Mouse (Mus musculus): ENCODE measurements at regions not wholly inside any gene's neighbourhood (a gene's known extent, or its start where the extent isn't known, plus 50 kb on each side); places are given as distances from the start of the nearest gene placed in this dataset.

DNA sequence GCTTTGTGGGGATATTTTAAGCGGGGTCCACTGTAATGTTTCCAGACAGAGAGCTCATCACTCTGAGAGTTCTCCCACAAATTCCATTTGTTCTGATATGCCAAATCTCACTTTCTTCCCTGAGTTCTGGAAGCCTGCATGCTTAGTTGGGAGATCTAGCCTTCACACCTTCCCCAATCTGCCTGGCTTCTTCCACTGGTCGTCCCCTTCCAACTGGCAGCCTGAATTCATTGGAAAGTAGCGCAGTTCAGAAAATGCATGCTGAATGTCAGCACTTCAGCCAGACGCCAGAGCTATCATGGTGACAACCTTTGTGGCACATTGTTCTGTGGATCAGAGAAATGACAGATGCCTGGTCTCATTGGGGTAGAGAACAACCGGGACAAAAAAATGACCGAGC, 667.2 kb downstream of the Pdcd6ip start:
- no peak for DNase-seq (ENCODE audit: low spot score)
- H3K36me3 ChIP-seq: no peaks in the 10 kb centered on the region
- H3K9me3 ChIP-seq (replicated peaks): no peaks in the 10 kb centered on the region
- H3K27ac ChIP-seq: no peak overlapping the region
- 88% methylated on average over 6 of the region's 6 CpGs for WGBS
- no peak overlapping the region for H3K4me3 ChIP-seq
- H3K4me1 ChIP-seq: no peaks in the 10 kb centered on the region
- H3K27me3 ChIP-seq (ENCODE audit: low read depth, poor library complexity, severe bottlenecking): no peaks in the 10 kb centered on the region

DNA sequence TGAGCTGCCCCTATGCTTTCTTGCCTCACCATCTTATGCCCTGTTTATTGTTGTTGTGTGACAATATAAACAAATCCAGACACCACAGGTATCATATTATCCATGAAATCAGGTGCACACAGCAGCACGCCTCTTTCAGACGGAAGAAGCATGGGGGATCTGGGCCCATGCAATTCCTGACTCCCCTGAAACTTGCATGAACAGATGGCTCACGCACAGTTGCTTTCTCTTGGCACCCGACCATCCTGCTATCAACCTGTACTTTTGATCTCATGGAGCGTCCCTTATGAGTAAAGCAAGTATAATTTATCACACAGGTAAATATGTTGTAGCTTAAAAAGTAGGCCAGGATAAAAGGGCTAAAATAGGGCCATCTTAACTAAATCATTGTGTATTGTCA, 674.1 kb downstream of the Pdcd6ip start:
- no peak for DNase-seq (ENCODE audit: low spot score)
- H3K4me3 ChIP-seq: no peak overlapping the region
- no peak overlapping the region for H3K27ac ChIP-seq
- no peaks in the 10 kb centered on the region for H3K36me3 ChIP-seq
- no peaks in the 10 kb centered on the region for H3K4me1 ChIP-seq
- WGBS: 89% methylated on average over 5 of the region's 5 CpGs
- no peaks in the 10 kb centered on the region for H3K27me3 ChIP-seq (ENCODE audit: low read depth, poor library complexity, severe bottlenecking)
- H3K9me3 ChIP-seq (replicated peaks): no peaks in the 10 kb centered on the region

DNA sequence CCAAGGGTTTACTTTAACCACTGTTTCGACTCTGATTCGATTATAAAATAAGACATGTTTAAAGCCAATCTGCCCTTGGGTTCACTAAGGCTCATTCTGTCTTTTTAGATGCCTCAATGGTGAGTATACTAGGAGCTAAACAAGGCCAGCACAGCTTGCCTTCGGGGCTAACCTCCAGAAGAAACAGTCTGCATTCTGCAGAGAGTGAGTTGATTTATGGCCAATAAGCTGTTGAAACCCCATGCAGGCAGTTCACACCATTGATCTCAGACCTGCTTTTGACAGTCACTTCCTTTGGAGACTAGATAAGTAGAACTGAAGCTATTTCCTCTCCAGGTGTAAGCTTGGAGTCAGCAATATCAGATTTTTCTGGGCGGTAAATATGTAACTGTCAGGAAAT, 679.0 kb downstream of the Pdcd6ip start:
- Histone ChIP-seq H3K27me3 (ENCODE audit: low read depth, poor library complexity, severe bottlenecking) (no peaks in the 10 kb centered on the region), H3K9me3 (replicated peaks) (no peaks in the 10 kb centered on the region), H3K4me3 (no peak overlapping the region), H3K27ac (no peak overlapping the region), H3K36me3 (no peaks in the 10 kb centered on the region), H3K4me1 (no peaks in the 10 kb centered on the region)
- 75% methylated on average over 4 of the region's 4 CpGs for WGBS
- DNase-seq (ENCODE audit: low spot score): no peak

DNA sequence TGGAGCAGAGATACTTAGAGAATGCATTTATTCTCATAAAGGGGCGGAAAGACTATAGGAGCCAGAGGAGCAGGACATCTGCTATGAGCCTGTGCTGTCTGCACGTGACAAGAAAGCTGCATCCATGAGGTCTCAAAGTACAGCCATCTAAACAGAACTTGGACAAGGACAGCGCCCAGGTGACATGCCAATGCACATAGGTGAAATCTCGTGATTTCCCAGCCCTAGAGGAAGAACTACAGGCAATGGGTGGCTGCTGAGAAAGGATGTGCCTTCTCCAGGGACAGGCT, 681.2 kb downstream of the Pdcd6ip start:
- DNase-seq (ENCODE audit: low spot score): no peak
- H3K36me3 ChIP-seq: no peaks in the 10 kb centered on the region
- H3K4me1 ChIP-seq: no peaks in the 10 kb centered on the region
- no peak overlapping the region for H3K27ac ChIP-seq
- no peaks in the 10 kb centered on the region for H3K27me3 ChIP-seq (ENCODE audit: low read depth, poor library complexity, severe bottlenecking)
- H3K9me3 ChIP-seq (replicated peaks): no peaks in the 10 kb centered on the region
- WGBS: 76% methylated on average over 4 of the region's 4 CpGs
- H3K4me3 ChIP-seq: no peak overlapping the region

DNA sequence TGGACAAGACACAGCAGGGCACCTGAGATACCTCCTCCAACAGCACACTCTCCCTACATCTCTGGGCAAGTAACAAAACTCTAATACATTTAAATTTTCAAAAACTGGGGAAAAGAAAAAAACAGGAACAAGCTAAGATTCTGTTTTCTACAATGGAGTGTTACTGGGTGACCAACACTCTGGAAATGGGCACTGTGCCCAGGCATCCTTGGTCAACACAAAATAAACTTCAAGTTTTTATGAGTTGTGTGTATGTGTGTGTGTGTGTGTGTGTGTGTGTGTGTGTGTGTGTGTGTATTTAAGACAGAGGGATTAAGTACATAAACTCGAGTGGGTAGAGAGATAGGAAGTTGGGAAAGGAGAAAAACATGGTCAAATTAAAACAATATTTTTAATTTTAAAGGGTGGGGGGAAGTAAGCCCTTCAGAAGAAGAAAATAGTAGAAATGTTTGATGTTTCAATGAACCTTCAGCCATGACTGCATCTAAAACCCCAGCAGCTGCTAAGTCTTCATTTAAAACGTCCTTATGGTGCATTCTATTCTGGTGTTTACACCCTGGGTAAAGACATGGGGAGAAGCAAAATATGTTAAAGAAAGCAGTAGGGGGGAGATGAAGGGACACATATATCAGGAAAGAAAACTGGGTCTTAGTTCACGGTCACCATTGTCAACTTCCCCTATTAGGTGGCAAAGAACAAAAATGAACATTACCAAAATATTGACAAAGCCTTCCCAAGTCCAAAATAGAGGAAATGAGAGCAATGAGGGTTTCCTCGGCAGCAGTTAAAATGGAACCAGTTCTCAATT, 681.8 kb downstream of the Pdcd6ip start:
- no peak for DNase-seq (ENCODE audit: low spot score)
- no peak overlapping the region for H3K27ac ChIP-seq
- H3K36me3 ChIP-seq: no peaks in the 10 kb centered on the region
- no peak overlapping the region for H3K4me3 ChIP-seq
- WGBS: 83% methylated on average over 4 of the region's 4 CpGs
- no peaks in the 10 kb centered on the region for H3K4me1 ChIP-seq
- no peaks in the 10 kb centered on the region for H3K9me3 ChIP-seq (replicated peaks)
- H3K27me3 ChIP-seq (ENCODE audit: low read depth, poor library complexity, severe bottlenecking): no peaks in the 10 kb centered on the region

DNA sequence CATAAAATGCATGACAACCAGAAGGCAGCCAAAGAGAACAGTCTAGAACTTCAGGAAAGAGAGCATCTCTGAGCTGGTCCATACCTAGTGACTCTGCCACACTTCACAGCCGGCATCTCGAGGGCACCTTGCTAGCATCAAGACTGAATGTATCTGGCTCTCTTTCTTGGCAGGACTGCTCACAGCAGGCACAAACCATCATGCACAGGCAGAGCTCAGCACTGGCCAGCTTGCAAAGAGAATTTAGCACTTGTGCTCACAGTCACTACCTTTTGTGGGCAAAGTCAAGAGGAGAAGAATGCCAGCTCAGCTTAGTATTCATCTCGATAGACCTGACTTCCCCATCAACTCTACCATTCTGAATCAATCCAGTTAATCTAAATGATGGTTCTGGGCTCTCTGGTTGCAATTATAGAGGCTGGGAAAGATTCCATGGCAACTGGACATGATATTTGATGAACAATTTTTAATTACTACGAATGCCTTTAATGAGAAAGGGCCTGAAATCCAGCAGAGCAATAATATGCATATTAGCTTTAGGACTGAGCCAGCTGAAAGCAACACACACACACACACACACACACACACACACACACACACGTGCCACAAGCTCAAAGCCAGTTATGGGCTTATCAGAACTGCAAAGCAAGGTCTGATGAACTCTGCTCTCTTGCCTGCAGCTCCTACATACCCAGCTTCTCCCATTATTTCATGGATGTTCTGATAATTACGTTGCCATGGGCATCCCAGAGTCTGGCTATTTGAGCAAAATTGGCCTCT, 686.0 kb downstream of the Pdcd6ip start:
- no peak for DNase-seq (ENCODE audit: low spot score)
- 83% methylated on average over 6 of the region's 6 CpGs for WGBS
- Histone ChIP-seq H3K9me3 (replicated peaks) (no peaks in the 10 kb centered on the region), H3K4me1 (no peaks in the 10 kb centered on the region), H3K36me3 (no peaks in the 10 kb centered on the region), H3K4me3 (no peak overlapping the region), H3K27ac (no peak overlapping the region), H3K27me3 (ENCODE audit: low read depth, poor library complexity, severe bottlenecking) (no peaks in the 10 kb centered on the region)

DNA sequence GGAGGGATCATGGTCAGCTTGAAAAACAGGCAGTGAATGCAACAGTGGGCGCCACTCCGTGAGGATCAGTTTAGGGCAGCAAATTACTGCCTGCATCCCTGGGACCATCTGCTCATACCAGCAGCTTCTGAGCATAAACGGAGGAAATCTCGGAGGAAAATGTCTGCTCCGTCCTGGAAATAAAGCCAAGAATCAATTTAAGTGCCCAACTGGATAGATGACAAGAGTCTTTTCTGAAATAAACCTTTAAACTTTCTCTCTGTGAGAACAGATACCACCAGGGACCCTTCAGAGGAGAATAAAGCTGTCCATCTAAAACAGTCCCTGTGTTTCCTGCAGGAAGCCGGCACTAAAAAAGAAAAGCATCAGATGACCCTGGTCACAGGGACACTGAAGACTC, 688.5 kb downstream of the Pdcd6ip start:
- DNase-seq (ENCODE audit: low spot score): no peak
- Histone ChIP-seq H3K4me3 (no peak overlapping the region), H3K36me3 (no peaks in the 10 kb centered on the region), H3K4me1 (no peaks in the 10 kb centered on the region), H3K27ac (no peak overlapping the region), H3K27me3 (ENCODE audit: low read depth, poor library complexity, severe bottlenecking) (no peaks in the 10 kb centered on the region), H3K9me3 (replicated peaks) (no peaks in the 10 kb centered on the region)
- 76% methylated on average over 6 of the region's 6 CpGs for WGBS

DNA sequence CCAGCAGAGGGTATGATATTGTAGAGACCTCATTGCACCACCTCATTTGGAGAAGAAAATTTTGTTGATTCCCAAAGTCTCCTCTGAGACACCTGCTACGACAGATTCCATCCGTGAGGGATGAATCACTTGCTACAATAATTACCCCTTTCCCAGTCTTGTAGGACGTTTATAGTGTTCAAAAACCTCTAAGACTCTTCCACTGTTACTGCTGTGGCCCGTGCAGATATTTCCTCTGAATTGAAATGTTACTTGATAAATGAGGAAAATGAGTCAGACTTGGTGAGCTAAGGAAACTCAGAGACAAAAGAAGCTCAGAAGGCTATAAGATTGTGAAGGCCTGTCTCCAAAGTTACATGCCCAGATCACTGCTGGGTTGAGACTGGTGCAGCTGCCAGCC, 700.0 kb downstream of the Pdcd6ip start:
- H3K36me3 ChIP-seq: no peaks in the 10 kb centered on the region
- no peak overlapping the region for H3K4me3 ChIP-seq
- H3K27me3 ChIP-seq (ENCODE audit: low read depth, poor library complexity, severe bottlenecking): no peaks in the 10 kb centered on the region
- H3K9me3 ChIP-seq (replicated peaks): no peaks in the 10 kb centered on the region
- 75% methylated on average over 4 of the region's 4 CpGs for WGBS
- H3K27ac ChIP-seq: no peak overlapping the region
- H3K4me1 ChIP-seq: no peaks in the 10 kb centered on the region
- no peak for DNase-seq (ENCODE audit: low spot score)

DNA sequence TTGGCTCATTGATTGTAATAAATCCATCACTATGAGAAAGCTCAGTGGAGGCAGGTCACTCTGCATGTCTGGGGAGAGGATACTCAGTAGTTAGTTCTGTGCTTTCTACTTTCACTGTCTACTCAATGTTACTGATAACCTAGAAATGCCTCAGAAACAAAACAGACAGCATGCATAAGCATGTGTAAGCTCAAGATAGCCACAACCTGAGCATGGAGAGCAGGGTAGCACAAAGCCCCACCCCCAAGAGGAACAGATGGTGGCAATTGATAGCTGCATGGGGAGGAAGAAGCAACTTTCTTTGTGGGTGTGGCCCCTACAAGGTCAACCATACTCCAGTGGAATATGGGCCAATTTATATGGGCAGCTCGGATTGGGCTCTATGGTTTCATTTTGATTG, 711.9 kb downstream of the Pdcd6ip start:
- 89% methylated on average over 1 of the region's 1 CpGs for WGBS
- Histone ChIP-seq H3K36me3 (no peaks in the 10 kb centered on the region), H3K27ac (no peak overlapping the region), H3K4me3 (no peak overlapping the region), H3K27me3 (ENCODE audit: low read depth, poor library complexity, severe bottlenecking) (no peaks in the 10 kb centered on the region), H3K4me1 (0 out of 2 replicates have a peak, but pooled peaks cover 5% of the 10 kb centered on the region), H3K9me3 (replicated peaks) (no peaks in the 10 kb centered on the region)
- DNase-seq (ENCODE audit: low spot score): no peak

DNA sequence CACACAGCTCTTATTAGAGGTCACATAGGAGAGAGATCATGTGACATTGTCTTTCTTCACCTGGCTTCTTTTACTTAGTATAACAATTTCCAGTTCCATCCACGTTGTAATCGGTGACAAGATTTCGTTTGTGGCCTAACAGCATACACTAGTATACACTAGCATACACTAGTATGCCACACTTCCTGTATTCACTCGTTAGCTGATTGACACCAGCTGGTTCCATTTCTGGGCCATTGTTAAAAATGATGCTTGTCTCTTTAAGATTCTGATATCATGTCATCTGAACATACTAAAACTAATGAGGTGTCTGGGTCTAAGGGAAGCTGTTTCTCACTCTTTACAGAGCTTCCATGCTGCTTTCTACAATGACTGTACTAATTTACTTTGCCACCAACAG, 713.3 kb downstream of the Pdcd6ip start:
- no peaks in the 10 kb centered on the region for H3K36me3 ChIP-seq
- H3K9me3 ChIP-seq (replicated peaks): no peaks in the 10 kb centered on the region
- DNase-seq (ENCODE audit: low spot score): no peak
- 79% methylated on average over 4 of the region's 4 CpGs for WGBS
- H3K27ac ChIP-seq: no peak overlapping the region
- no peak overlapping the region for H3K4me3 ChIP-seq
- H3K4me1 ChIP-seq: 0 out of 2 replicates have a peak, but pooled peaks cover 5% of the 10 kb centered on the region
- no peaks in the 10 kb centered on the region for H3K27me3 ChIP-seq (ENCODE audit: low read depth, poor library complexity, severe bottlenecking)

DNA sequence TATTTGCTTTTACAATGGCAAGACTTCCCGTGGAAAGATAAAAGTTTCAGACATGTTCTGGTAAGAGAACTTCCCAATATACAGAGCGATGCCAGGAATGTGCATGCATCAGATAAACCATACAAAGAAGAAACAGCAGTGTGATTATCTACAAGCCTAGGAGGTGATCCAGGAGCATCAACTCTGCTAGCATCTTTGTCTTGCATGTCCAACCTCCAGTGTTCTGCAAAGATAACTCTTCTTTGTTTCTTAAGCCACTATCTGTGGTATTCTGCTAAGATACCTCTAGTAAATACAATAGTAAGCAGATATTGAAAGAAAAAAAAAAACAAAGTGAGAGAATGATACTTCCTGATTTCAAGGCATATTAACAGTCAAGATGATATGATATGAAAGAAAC, 714.4 kb downstream of the Pdcd6ip start:
- 87% methylated on average over 2 of the region's 2 CpGs for WGBS
- Histone ChIP-seq H3K27ac (no peak overlapping the region), H3K4me3 (no peak overlapping the region), H3K36me3 (no peaks in the 10 kb centered on the region), H3K4me1 (0 out of 2 replicates have a peak, but pooled peaks cover 5% of the 10 kb centered on the region), H3K9me3 (replicated peaks) (no peaks in the 10 kb centered on the region), H3K27me3 (ENCODE audit: low read depth, poor library complexity, severe bottlenecking) (no peaks in the 10 kb centered on the region)
- no peak for DNase-seq (ENCODE audit: low spot score)

DNA sequence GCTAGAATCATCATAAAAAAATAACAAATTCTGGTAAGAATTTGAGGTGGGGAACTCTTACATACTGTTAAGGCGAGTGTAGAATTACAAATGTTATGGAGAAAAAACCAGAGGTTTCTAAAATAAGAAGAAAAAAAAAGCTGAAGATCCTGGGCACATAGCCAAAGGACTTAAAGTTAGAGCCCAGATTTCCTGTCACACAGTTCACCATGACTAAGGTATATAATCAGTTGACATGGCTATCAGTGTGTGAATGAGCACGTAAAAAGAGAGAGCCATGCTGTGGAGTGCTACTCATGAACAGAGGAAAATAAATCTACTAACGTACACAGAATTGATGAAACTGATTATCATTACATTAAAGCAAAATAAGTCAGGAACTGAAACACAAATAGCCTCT, 715.1 kb downstream of the Pdcd6ip start:
- Histone ChIP-seq H3K4me1 (0 out of 2 replicates have a peak, but pooled peaks cover 5% of the 10 kb centered on the region), H3K9me3 (replicated peaks) (no peaks in the 10 kb centered on the region), H3K27ac (no peak overlapping the region), H3K36me3 (no peaks in the 10 kb centered on the region), H3K4me3 (no peak overlapping the region), H3K27me3 (ENCODE audit: low read depth, poor library complexity, severe bottlenecking) (no peaks in the 10 kb centered on the region)
- DNase-seq (ENCODE audit: low spot score): no peak
- 76% methylated on average over 3 of the region's 3 CpGs for WGBS

DNA sequence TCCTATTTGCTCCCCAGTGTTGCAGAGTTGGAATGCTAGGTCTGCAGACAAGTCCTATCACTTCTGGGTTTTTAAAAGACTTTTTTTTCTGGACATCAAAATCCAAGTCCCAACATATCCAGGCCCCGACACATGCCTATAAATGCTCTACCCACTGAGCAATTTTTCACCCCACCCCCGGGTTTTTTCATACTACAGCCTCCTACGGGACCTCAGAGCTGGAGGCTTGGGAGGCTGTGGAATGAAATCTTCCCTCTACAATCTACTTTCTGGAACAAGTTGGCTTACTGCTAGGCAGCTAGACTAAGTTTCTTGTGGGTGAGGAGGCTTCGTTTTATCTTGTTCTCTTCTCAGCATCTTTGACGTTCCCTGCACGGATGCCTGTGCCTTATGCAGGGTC, 724.7 kb downstream of the Pdcd6ip start:
- Histone ChIP-seq H3K4me3 (no peak overlapping the region), H3K36me3 (no peaks in the 10 kb centered on the region), H3K27me3 (ENCODE audit: low read depth, poor library complexity, severe bottlenecking) (no peaks in the 10 kb centered on the region), H3K27ac (no peak overlapping the region), H3K4me1 (no peaks in the 10 kb centered on the region), H3K9me3 (replicated peaks) (no peaks in the 10 kb centered on the region)
- 96% methylated on average over 6 of the region's 6 CpGs for WGBS
- no peak for DNase-seq (ENCODE audit: low spot score)

Data from limb, embryonic 10.5 days (tissue).